Mouse (Mus musculus): ENCODE data around the gene Ccser1. TPM values are rescaled to one million over a fixed set of nuclear protein-coding genes. Genes with fewer than 3 reads are reported as not detected.

Ccser1 gene
- polyA plus RNA-seq, 1 experiment from 2014 or later, result 25.3 TPM

GRCm38 (mm10) chr6:62132531-62132930, 952.4 kb downstream of the Ccser1 start:
- H3K27me3 ChIP-seq (replicated peaks), result no peaks in the 10 kb centered on the region
- no peak overlapping the region for H3K27ac ChIP-seq (replicated peaks)
- no peaks in the 10 kb centered on the region for H3K4me1 ChIP-seq
- no peak overlapping the region for H3K9ac ChIP-seq (replicated peaks)
- no peak for ATAC-seq (ENCODE audit: low FRiP score)
- no peaks in the 10 kb centered on the region for H3K36me3 ChIP-seq
- WGBS, result 76% methylated on average over 2 of the region's 2 CpGs
- no peak overlapping the region for H3K4me3 ChIP-seq (replicated peaks)
- no peak overlapping the region for H3K4me2 ChIP-seq
- no peaks in the 10 kb centered on the region for H3K9me3 ChIP-seq (replicated peaks)

DNA sequence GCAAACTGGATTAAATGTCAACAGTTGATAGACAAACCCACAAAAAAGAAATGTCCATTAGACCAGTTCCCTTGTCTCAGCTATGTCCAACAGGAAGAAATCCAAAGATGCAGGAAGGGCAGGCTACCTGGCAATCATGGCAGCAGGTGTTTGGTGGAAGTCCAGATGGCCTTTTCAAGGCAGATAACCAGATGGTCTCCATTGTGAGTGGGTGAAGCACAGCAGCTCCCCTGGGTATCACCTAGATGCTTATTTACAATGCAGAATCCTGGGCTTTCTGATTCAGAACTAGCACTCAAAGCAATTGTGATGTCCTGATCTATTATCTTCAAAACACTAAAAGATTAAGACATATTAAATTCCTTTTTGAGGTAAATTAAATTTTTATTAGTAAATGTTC, 980.2 kb downstream of the Ccser1 start:
- no peak overlapping the region for H3K27ac ChIP-seq (replicated peaks)
- no peak for ATAC-seq (ENCODE audit: low FRiP score)
- H3K9ac ChIP-seq (replicated peaks), result no peak overlapping the region
- no peaks in the 10 kb centered on the region for H3K36me3 ChIP-seq
- H3K9me3 ChIP-seq (replicated peaks), result no peaks in the 10 kb centered on the region
- no peak overlapping the region for H3K4me3 ChIP-seq (replicated peaks)
- no peak overlapping the region for H3K4me2 ChIP-seq
- no peaks in the 10 kb centered on the region for H3K4me1 ChIP-seq
- no peaks in the 10 kb centered on the region for H3K27me3 ChIP-seq (replicated peaks)

GRCm38 (mm10) chr6:62162596-62162995, 982.5 kb downstream of the Ccser1 start:
- 47% methylated on average over 6 of the region's 6 CpGs for WGBS

DNA sequence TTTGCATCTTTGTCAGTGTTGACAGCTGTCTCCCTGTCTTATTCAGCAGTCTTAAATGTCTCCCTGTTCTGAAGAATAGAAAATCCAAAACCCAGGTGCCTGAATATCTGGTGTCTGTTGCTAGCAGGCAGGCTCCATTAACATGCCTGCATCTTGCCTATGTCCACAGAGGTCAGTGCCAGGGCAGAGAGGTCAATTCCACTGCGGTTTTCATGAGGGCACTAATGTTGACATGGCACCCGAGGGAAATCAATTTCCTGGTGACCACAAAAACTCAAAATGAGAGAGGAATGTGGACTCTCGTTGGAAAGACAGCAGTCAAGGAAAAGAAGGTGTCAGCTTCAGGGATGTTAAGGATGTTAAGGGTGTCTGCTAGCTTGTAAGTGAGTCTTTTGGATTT, 983.7 kb downstream of the Ccser1 start:
- ATAC-seq (ENCODE audit: low FRiP score), result no peak
- Histone ChIP-seq H3K4me2 (no peak overlapping the region), H3K9me3 (replicated peaks) (no peaks in the 10 kb centered on the region), H3K27me3 (replicated peaks) (no peaks in the 10 kb centered on the region), H3K36me3 (no peaks in the 10 kb centered on the region), H3K27ac (replicated peaks) (no peak overlapping the region), H3K4me1 (no peaks in the 10 kb centered on the region), H3K9ac (replicated peaks) (no peak overlapping the region), H3K4me3 (replicated peaks) (no peak overlapping the region)
- WGBS, result 42% methylated on average over 3 of the region's 3 CpGs

More at GRCm38 (mm10) chr6:62162596-62162995, 982.5 kb downstream of the Ccser1 start:
- Histone ChIP-seq H3K27me3 (replicated peaks) (no peaks in the 10 kb centered on the region), H3K9me3 (replicated peaks) (no peaks in the 10 kb centered on the region), H3K36me3 (no peaks in the 10 kb centered on the region), H3K9ac (replicated peaks) (no peak overlapping the region), H3K4me1 (no peaks in the 10 kb centered on the region), H3K27ac (replicated peaks) (no peak overlapping the region), H3K4me2 (no peak overlapping the region), H3K4me3 (replicated peaks) (no peak overlapping the region)
- no peak for ATAC-seq (ENCODE audit: low FRiP score)

DNA sequence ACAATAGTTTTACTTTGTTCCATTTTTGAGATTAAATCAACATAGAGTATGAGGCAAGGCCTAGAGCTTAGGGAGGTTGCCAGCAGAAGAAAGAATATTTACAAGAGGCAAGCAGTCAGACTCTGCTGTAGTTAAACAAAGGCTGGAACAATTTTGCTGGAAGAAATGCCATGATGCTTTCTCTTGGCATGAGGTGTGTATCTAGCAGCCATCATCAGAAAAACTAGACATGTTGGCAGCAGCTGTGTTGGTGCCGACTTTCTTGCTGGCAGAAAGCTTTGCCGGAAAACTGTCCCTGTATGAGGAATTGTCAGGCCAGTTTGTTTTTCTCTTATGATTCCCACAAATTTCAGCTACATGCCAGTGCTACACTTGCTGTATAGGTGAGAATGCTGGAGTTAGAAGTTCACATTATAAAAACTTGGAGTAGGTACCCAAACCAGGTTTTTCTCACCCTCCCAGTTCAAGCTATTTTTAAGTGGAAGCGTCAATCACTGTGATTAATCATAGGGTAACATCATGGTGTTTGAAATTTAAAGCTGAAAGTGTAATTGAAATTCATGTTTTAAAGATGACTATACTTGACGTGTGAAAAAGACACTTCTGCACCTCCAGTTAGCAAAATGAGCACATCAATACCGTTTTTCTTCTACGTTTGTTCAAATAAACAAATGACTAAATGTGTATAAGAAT, 1016.5 kb downstream of the Ccser1 start:
- Histone ChIP-seq H3K27me3 (replicated peaks) (no peaks in the 10 kb centered on the region), H3K4me1 (no peaks in the 10 kb centered on the region), H3K4me2 (no peak overlapping the region), H3K27ac (replicated peaks) (no peak overlapping the region), H3K4me3 (replicated peaks) (no peak overlapping the region), H3K9ac (replicated peaks) (no peak overlapping the region), H3K9me3 (replicated peaks) (no peaks in the 10 kb centered on the region), H3K36me3 (no peaks in the 10 kb centered on the region)
- 90% methylated on average over 6 of the region's 6 CpGs for WGBS
- ATAC-seq (ENCODE audit: low FRiP score), result no peak

GRCm38 (mm10) chr6:62198768-62199167, 1018.6 kb downstream of the Ccser1 start:
- no peak for ATAC-seq (ENCODE audit: low FRiP score)
- WGBS, result 62% methylated on average over 6 of the region's 6 CpGs
- H3K9me3 ChIP-seq (replicated peaks), result no peaks in the 10 kb centered on the region
- H3K36me3 ChIP-seq, result no peaks in the 10 kb centered on the region
- H3K27me3 ChIP-seq (replicated peaks), result no peaks in the 10 kb centered on the region
- no peaks in the 10 kb centered on the region for H3K4me1 ChIP-seq
- no peak overlapping the region for H3K4me2 ChIP-seq
- no peak overlapping the region for H3K27ac ChIP-seq (replicated peaks)
- no peak overlapping the region for H3K4me3 ChIP-seq (replicated peaks)
- no peak overlapping the region for H3K9ac ChIP-seq (replicated peaks)

DNA sequence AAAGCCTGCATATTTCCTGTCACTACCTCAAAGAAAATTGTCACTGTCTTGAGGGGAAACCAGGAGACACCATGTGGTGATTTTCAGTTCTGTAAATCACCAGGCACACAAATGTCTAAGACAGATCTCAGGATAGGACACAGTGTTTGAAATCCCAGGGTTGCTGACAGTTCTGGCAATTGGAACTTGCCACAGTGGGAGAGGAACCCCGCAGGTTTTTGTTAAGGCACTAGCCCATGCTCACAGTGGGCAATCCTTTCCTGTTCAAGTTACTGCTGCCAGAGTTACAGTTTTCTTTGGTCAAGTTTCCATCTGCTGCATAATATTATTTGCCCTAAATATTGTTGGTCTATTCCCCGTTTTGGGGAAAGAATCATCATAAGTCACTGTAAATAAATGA, 1024.9 kb downstream of the Ccser1 start:
- H3K9ac ChIP-seq (replicated peaks), result no peak overlapping the region
- WGBS, result 33% methylated on average over 2 of the region's 2 CpGs
- no peaks in the 10 kb centered on the region for H3K27me3 ChIP-seq (replicated peaks)
- H3K36me3 ChIP-seq, result no peaks in the 10 kb centered on the region
- no peak overlapping the region for H3K4me3 ChIP-seq (replicated peaks)
- H3K27ac ChIP-seq (replicated peaks), result no peak overlapping the region
- H3K4me1 ChIP-seq, result no peaks in the 10 kb centered on the region
- no peak for ATAC-seq (ENCODE audit: low FRiP score)
- H3K9me3 ChIP-seq (replicated peaks), result no peaks in the 10 kb centered on the region
- H3K4me2 ChIP-seq, result no peak overlapping the region

DNA sequence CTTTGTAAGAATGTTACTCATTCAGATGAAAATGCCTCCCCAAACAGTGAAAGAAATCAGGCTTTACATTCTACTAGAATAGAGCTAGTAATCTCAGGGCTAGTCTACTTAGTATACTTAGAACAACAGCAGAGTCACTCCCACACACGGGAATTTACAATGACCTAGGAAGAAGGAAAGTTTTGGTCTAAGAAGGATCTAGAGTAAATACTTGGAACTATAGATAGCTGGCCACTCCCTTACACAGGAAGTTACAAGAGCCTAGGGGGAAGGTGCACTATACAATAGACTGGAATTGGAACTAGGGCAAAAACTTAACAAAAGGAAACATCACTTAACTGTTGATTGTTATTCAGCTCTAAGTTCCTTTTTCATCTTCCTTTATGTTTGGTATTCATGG, 1041.7 kb downstream of the Ccser1 start:
- no peak for ATAC-seq (ENCODE audit: low FRiP score)
- H3K4me3 ChIP-seq (replicated peaks), result no peak overlapping the region
- H3K27ac ChIP-seq (replicated peaks), result no peak overlapping the region
- H3K4me1 ChIP-seq, result no peaks in the 10 kb centered on the region
- H3K27me3 ChIP-seq (replicated peaks), result no peaks in the 10 kb centered on the region
- WGBS, result 53% methylated on average over 1 of the region's 1 CpGs
- no peaks in the 10 kb centered on the region for H3K36me3 ChIP-seq
- H3K4me2 ChIP-seq, result no peak overlapping the region
- no peaks in the 10 kb centered on the region for H3K9me3 ChIP-seq (replicated peaks)
- H3K9ac ChIP-seq (replicated peaks), result no peak overlapping the region

DNA sequence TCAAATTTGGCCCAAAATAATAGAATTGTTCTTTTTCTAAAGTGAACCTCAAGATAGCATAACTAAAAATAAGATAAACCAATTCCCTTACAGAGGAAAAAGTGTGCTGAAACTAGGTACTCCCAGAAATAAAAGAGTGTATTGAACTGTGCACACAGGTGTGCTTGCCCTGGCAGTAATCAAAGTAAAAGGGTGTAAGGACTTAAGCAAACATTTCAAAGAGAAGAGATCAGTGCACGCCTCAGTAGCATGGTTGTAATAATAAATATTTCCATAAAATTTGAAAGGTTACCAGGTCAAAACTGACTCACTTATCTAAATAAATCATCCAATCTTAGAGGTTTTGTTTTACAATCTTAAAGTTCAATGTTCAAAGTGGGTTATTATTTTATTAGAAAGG, 1083.8 kb downstream of the Ccser1 start:
- no peaks in the 10 kb centered on the region for H3K27me3 ChIP-seq (replicated peaks)
- H3K4me2 ChIP-seq, result no peak overlapping the region
- H3K9ac ChIP-seq (replicated peaks), result no peak overlapping the region
- H3K9me3 ChIP-seq (replicated peaks), result no peaks in the 10 kb centered on the region
- no peaks in the 10 kb centered on the region for H3K36me3 ChIP-seq
- 78% methylated on average over 1 of the region's 1 CpGs for WGBS
- H3K4me1 ChIP-seq, result no peaks in the 10 kb centered on the region
- H3K4me3 ChIP-seq (replicated peaks), result no peak overlapping the region
- ATAC-seq (ENCODE audit: low FRiP score), result no peak
- H3K27ac ChIP-seq (replicated peaks), result no peak overlapping the region

DNA sequence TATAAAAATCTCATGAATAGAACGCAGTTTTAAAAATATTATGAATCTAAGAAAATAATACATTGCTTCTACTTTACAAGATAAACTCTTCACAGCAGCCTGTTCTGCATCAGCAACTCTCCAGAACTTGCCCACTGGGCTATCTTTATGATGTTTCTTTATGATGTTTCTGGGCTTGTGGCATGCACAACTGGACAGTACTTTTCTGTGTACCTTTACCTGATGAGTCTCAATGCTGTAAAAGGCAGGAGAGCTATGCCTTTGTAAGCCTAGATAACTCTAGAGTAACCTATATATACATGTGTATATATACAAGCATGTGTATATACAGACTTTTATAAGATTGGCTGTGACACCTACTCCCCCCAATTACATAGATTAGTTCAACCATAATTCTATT, 1084.4 kb downstream of the Ccser1 start:
- H3K27me3 ChIP-seq (replicated peaks), result no peaks in the 10 kb centered on the region
- no peak overlapping the region for H3K27ac ChIP-seq (replicated peaks)
- no peak overlapping the region for H3K4me3 ChIP-seq (replicated peaks)
- H3K9ac ChIP-seq (replicated peaks), result no peak overlapping the region
- H3K36me3 ChIP-seq, result no peaks in the 10 kb centered on the region
- WGBS, result 85% methylated on average over 1 of the region's 1 CpGs
- no peak for ATAC-seq (ENCODE audit: low FRiP score)
- no peak overlapping the region for H3K4me2 ChIP-seq
- no peaks in the 10 kb centered on the region for H3K9me3 ChIP-seq (replicated peaks)
- H3K4me1 ChIP-seq, result no peaks in the 10 kb centered on the region

GRCm38 (mm10) chr6:62281256-62281655, 1101.1 kb downstream of the Ccser1 start:
- H3K27me3 ChIP-seq (replicated peaks), result no peaks in the 10 kb centered on the region
- H3K4me2 ChIP-seq, result no peak overlapping the region
- H3K27ac ChIP-seq (replicated peaks), result no peak overlapping the region
- no peaks in the 10 kb centered on the region for H3K36me3 ChIP-seq
- no peak overlapping the region for H3K4me3 ChIP-seq (replicated peaks)
- no peak overlapping the region for H3K9ac ChIP-seq (replicated peaks)
- WGBS, result 61% methylated on average over 3 of the region's 3 CpGs
- no peaks in the 10 kb centered on the region for H3K9me3 ChIP-seq (replicated peaks)
- no peaks in the 10 kb centered on the region for H3K4me1 ChIP-seq
- ATAC-seq (ENCODE audit: low FRiP score), result no peak

DNA sequence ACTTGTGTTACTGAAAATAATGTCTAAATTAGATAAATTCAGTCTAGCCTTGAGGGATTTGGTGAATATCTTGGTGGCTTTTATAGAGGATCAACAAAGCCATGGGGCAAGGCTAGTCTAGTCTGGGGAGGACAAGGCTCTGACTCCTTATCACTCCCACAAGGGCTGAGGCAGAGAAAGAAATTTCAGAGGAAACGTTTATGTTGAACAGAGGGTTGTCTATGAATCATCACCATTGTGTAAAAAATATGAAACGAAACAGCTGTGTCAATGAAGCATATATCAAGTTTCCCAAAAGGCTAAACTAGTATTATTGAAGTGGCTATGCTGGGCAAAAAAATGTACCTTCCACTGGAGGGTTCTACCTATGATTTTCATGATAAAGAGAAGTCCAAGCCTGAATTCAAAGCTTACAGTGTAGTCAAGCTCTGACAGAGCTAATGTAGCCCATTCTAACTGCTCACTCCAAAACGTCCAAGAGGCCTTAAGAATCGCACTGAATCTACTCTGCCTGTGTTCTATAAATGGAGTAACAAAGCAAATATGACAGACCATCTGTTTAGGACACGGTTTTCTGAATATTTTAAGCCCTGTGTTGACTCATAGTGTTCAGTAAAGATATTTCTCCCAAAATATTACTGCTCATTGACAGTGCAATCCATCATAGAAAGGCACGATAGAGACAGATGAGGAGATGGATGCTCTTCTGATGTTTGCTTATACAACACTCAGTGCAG, 1121.6 kb downstream of the Ccser1 start:
- H3K36me3 ChIP-seq, result no peaks in the 10 kb centered on the region
- H3K4me1 ChIP-seq, result no peaks in the 10 kb centered on the region
- H3K9me3 ChIP-seq (replicated peaks), result no peaks in the 10 kb centered on the region
- no peak overlapping the region for H3K9ac ChIP-seq (replicated peaks)
- no peak for ATAC-seq (ENCODE audit: low FRiP score)
- H3K4me2 ChIP-seq, result no peak overlapping the region
- no peak overlapping the region for H3K4me3 ChIP-seq (replicated peaks)
- H3K27me3 ChIP-seq (replicated peaks), result no peaks in the 10 kb centered on the region
- H3K27ac ChIP-seq (replicated peaks), result no peak overlapping the region
- 74% methylated on average over 6 of the region's 6 CpGs for WGBS

Measured in neural tube, embryonic 15.5 days (tissue).